Mouse (Mus musculus) cerebral cortex, adult 2 months (tissue): Measurements from ENCODE around the gene Arid3a.

Experiments used
- WGBS: fragments of 180-500 bp; shearing (Covaris S2); methylation state at CpG from one replicate; pipeline ENCODE4 v1.1.7; 2018; 5-methylcytosine and 5-hydroxymethylcytosine counted together

The Arid3a gene

DNA sequence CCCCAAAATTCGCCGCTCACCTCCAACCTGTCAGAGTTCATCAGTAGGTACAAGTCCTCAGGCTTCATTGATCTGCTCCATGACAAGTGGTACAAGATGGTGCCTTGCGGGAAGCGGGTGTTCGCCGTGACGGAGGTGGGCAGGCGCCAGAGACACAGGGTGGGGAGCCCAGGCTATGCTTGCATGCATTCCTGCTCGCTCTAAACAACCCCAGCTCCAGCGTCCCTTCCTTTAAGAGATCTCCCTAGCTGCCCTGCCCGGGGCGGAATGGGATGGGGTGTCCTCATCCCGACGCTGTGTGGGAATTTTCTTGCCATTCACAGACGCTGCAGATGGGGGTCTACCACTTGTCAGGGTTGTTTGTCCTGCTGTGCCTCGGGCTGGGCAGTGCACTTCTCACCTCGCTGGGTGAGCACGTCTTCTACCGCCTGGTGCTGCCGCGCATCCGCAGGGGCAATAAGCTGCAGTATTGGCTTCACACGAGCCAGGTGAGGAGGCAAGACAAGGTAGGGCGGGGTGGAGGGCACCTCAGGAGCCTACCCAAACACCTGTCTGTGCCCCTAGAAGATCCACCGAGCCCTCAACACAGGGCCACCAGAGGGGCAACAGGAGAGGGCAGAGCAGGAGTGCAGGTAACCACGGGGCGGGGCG, 49.4 kb downstream of the Arid3a start:
- 89% methylated on average over 28 of the region's 28 CpGs for WGBS

DNA sequence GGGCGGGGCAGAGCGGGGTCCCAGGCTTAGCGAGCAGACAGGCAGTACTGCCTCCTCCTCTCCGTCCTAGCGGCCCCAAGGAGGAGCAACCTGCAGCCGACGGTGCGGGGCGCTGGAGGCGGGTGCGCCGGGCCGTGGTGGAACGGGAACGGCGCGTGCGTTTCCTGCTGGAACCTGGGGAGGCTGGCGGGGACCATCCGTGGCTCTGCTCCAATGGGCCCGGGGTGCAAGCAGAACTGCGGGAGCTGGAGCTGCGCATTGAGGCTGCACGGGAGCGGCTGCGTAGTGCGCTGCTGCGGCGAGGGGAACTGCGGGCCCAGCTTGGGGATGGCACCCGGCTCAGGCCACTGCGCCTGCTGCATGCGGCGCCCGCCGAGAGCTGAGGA, 49.9 kb downstream of the Arid3a start:
- WGBS: 82% methylated on average over 31 of the region's 36 CpGs

DNA sequence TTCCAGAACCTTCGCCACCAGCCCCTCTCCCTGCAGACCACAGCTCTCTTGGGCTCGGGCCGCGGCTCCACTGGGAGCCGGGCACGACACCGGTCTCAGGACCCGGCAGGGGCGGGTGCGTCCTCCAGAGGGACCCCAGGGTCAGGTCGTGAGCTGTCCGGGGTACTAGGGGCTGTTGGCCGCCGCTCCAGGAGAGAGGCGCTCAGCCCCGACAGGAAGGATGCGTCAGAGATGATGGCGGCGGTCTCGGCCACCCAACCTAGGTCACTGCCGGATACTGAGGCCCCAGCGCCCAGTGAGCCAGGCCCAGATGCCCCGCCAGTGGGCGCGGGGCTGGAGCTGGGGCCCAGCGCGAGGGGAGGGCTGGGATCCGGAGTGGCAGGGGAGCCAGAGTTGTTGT, 50.5 kb downstream of the Arid3a start:
- WGBS: 88% methylated on average over 28 of the region's 28 CpGs

DNA sequence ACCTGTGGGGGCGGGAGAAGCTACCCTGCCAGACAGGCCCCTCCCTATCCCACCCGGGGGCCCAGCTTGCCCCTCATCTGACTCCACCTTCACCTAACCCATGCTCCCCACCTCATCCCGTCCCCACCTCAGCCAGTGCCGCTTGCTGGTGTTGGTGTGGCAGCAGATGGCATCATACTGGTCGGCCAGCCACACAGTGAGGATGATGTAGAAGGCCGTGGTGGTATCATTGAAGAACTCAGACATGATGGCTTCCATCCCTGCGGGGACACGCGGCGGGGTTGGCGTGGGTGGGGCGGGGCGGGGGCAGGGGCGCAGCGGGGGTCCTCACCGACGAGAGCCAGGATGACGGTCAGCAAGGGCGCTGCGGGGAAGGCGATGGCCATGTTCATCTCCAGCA, 51.2 kb downstream of the Arid3a start:
- WGBS: 95% methylated on average over 21 of the region's 21 CpGs

DNA sequence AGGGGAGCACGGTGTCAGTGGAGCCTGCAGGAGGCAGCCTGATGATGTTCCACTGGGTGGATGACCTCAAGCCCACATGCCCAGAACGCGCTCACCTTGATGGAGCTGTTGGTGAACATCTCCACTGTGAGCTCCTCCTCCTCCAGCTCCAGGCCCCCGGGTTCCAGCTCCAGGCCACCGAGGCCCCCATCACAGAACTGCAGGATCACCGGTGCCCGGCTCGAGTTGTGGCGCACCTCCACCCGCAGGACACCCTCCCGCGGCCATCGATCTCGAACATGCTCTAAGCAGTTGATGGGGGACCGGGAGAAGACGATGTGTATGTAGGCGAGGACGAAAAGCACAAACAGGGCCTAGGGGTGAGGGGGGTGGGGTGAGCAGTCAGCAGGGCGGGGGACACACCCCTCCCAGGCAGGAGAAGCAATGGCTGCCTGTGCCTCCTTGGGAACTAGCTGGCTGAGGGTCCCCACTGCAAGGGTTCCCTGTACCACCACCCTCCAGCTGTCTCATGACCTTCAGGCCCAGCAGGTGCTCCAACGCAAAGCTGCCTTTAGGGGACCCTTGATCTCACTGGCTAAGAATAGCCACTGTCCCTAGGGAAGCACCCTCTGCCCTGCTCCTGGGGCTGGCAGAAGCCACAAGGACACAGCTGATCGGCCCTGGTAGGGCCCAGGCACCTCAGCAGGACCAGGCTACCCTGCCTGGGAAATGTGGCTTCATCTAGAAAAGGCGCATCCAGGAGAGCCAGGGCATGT, 52.7 kb downstream of the Arid3a start:
- WGBS: 88% methylated on average over 22 of the region's 22 CpGs

- WGBS: 66% methylated on average over 5 of the region's 5 CpGs
Measured at GRCm38 (mm10) chr10:79983205-79983604, 56.4 kb downstream of the Arid3a start.

- under 1% methylated on average over 21 of the region's 21 CpGs for WGBS
Measured at GRCm38 (mm10) chr10:79983670-79984069, 56.8 kb downstream of the Arid3a start.

DNA sequence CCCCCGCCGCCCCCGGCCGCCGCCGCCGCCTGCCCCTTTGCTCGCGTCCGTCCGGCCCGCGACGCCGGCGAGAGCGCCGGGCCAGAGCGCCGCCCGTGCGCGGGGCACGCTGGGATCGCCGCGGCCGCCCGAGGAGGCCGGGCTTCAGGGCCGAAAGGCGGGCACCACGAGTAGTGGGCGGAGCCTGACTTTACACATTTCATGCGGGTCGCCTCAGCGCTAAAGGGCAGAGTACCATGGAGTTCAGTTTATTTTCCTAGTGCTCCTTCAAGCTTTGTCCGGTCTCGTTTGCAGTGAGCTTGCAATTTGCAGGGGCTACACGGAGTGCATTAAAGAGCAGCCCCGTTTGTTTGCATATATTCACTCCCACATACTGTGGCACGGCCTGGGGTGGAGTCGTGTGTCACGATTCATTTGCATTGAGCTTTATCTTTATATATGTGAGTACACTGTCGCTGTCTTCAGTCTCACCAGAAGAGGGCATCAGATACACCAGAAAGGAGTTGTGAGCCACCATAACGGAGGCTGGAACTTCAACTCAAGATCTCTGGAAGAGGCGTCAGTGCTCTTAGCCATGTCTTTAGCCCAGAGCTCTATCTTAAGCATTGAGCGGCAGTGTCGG, 57.5 kb downstream of the Arid3a start, which contains the start of gene Tmem259:
TSS of gene Tmem259 (minus strand) at position 136 of the 622 bp plus-strand sequence.
- WGBS: under 1% methylated on average over 44 of the region's 49 CpGs

- WGBS: 1% methylated on average over 22 of the region's 22 CpGs
Measured at GRCm38 (mm10) chr10:79984871-79985270, 58.0 kb downstream of the Arid3a start.

DNA sequence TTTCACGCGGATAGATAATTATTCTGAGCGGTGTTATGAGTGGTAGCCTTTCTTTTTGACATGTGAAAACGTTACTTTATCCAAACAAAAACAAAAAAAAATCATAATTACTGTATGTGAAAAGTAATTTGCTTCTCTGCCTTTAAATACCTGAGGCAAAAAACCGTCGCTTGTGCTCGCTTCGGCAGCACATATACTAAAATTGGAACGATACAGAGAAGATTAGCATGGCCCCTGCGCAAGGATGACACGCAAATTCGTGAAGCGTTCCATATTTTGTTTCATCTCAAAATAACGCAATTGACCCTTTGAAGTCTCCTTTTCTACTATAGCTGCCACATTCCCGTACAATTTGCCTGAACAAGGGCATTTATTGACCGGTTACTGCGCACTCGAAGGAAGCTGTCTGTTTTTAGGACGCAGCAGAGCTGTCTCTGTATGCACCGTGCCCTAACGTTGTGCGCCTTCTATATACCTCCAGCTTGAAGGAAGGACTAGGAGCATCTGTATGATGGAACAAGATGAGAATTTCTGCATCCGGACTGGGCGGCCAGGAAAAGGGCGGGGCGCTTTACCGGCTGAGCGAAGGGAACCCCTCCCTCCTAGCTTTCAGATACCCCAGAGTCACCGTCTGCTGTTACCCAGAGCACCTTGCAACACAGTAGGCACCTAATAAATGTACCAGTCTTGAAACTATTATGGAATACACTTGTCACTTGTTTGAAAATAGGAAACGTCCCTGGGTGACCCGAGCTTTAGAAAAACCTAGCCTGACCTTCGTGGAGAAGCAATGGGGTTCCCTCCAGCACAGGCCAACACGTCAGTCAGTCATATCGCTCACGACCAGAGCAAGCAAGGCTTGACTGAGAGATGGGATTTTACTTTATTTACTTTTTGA, 58.7 kb downstream of the Arid3a start:
- WGBS: 2% methylated on average over 35 of the region's 35 CpGs

GRCm38 (mm10) chr10:79986232-79986878, 59.5 kb downstream of the Arid3a start:
- WGBS: 43% methylated on average over 6 of the region's 6 CpGs

DNA sequence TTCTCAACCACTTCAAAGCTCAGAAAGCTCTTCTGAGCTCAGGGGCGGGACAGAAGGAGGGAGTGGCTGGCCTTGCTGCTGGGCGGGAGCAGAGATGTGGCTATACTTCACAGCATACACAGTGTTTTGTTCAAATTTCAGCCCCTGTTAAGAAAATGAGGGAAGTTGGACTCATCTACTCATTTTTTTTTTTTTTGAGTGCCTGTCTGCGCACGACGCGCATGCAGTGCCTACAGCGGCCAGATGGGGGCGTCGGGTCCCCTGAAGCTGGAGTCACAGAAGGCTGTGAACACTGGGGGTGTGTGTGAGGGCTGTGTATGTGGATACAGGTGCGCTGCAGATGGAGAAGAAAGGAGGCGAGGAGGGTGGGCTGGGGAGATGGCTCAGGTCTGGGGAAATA, 60.1 kb downstream of the Arid3a start:
- 4% methylated on average over 11 of the region's 11 CpGs for WGBS

- 20% methylated on average over 27 of the region's 27 CpGs for WGBS
Measured at GRCm38 (mm10) chr10:79987771-79988505, 61.1 kb downstream of the Arid3a start.

DNA sequence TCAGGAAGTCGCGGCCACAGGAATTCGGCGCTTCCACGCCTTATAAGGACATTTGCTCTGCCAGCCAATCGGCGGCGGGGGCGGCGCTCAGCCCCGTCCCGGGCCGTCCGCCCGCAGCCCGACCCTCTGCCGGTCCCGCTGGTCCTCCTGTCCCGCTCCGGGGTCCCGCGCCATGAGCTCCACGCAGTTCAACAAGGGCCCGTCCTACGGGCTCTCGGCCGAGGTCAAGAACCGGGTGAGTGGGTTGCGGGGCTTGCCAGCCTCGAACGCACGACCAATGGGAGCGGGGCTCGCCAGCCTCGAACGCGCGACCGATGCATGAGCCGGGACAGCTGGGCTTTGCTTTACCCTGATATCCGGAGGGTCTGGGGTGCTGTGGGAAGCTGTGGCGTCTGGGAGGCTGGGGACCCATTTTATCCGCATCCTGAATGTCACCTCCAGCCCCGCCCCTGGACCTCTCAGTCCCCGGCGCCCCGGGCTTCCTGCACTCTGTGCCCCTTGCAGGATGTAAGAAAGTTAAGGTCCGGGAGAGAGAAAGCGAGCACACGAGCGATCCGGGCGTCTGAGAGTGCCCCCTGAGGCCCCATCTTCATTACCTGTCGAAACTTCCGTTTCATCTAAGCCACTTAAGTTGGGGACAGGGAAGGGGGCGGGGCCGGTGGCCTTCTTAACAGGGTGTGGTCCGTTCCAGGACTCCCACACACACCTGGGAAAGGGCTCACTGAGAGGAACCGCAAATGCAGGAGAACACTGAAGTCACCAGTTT, 61.8 kb downstream of the Arid3a start, which contains the start of gene Cnn2:
TSS of gene Cnn2 (plus strand) at position 79 of the 766 bp plus-strand sequence.
- WGBS: 3% methylated on average over 59 of the region's 59 CpGs

DNA sequence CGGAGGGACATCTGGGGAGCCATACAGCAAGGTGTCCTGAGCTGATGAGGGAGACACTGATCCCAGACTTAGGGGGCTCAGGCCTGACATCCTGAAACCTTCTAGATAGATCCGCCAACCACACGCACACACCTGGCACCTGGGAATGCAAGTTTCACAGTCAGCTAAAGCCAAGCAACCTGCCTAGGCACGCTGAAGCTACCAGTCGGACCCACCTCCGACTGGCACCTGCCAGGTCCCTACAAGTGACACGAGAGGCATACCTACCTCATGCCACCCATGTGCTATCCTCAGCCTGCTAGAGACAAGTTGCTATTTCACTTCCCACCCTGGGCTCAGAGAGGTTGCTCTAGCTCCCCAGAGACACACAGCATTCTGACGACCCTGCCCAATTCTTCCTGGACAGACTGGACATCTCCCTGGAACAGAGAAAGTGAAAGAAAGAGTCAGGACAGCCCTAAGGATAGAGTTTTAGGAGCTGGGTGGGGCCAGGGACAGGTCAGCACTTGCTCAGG, 62.5 kb downstream of the Arid3a start:
- WGBS: 52% methylated on average over 8 of the region's 8 CpGs

- 31% methylated on average over 15 of the region's 15 CpGs for WGBS
Measured at GRCm38 (mm10) chr10:79989870-79990269, 63.0 kb downstream of the Arid3a start.

- 69% methylated on average over 12 of the region's 12 CpGs for WGBS
Measured at GRCm38 (mm10) chr10:79991099-79991498, 64.3 kb downstream of the Arid3a start.

- WGBS: 86% methylated on average over 6 of the region's 6 CpGs
Measured at GRCm38 (mm10) chr10:79991548-79991947, 64.7 kb downstream of the Arid3a start.

GRCm38 (mm10) chr10:79994397-79995115, 67.7 kb downstream of the Arid3a start:
- WGBS: 65% methylated on average over 16 of the region's 16 CpGs
